Mouse (Mus musculus) lung, adult 2 months (tissue): ENCODE measurements at regions not wholly inside any gene's neighbourhood (a gene's known extent, or its start where the extent isn't known, plus 50 kb on each side); places are given as distances from the start of the nearest gene placed in this dataset.

ENCODE experiments used
- CTCF ChIP-seq: fragments of 200-500 bp; IDR thresholded peaks from 2 replicates; pipeline ENCODE4 v1.5.1; 2011; ENCODE audit warnings: mild to moderate bottlenecking, low read length, control low read depth; ENCODE audit not compliant: insufficient read depth
- POLR2A ChIP-seq: fragments of 200-500 bp; IDR thresholded peaks from 2 replicates; pipeline ENCODE4 v1.6.1; 2011; ENCODE audit warnings: low read depth, mild to moderate bottlenecking, control low read depth, low read length, borderline replicate concordance; ENCODE audit errors: extremely low read depth

- TF ChIP-seq POLR2A (no peak), CTCF (no peak)
Measured at GRCm38 (mm10) chr8:92000368-92000767, 198.5 kb upstream of the Irx3 start.
